Mouse (Mus musculus) E14TG2a.4 (cell line): Measurements from ENCODE around the gene Lama2.

Experiments used
- CTCF ChIP-seq: conservative IDR thresholded peaks from 2 replicates; pipeline ENCODE4 v1.5.1; 2014; ENCODE audit warnings: low read length
- NANOG ChIP-seq: IDR thresholded peaks from 2 replicates; pipeline ENCODE4 v1.6.1; 2014; ENCODE audit warnings: borderline replicate concordance, low read length, mixed read lengths

- TF ChIP-seq CTCF (no peak), NANOG (no peak)
These were observed 680.0 kb downstream of the Lama2 start for GRCm38 (mm10) chr10:26939549-26939948.
